Comparison of ENCODE assay signal across 16 mouse cellular contexts in genomic region chr8:61203035-61203826, GRCm38 (mm10).
"Had no signal": no experiment of that assay in that cellular context is flagged by ENCODE, and none has a peak within 500 bp of the region (broad histone marks: within the 10 kb centered on the region; RNA-seq: fewer than 3 reads in every experiment).

No protein-coding gene starts in this region.

- ATAC-seq: midbrain, embryonic 16.5 days had no signal

- H3K4me1 ChIP-seq: liver, embryonic 15.5 days; neural tube, embryonic 13.5 days; stomach, embryonic 15.5 days had no signal

- H3K27ac ChIP-seq: kidney, postnatal 0 days; layer of hippocampus, adult 2 months; liver, embryonic 15.5 days; macrophage; neural tube, embryonic 13.5 days; stomach, embryonic 15.5 days had no signal

- DNase-seq: kidney, adult 11 months; kidney, adult 9 months; kidney, postnatal 4 days; left cerebral cortex, postnatal 4 days; retina, postnatal 1 day; thymus, postnatal 36 days had no signal

- H3K9me3 ChIP-seq: liver, embryonic 15.5 days; neural tube, embryonic 13.5 days; stomach, embryonic 15.5 days had no signal

- H3K4me2 ChIP-seq: liver, embryonic 11.5 days; liver, embryonic 15.5 days; midbrain, embryonic 11.5 days; neural tube, embryonic 13.5 days; stomach, embryonic 15.5 days had no signal

- H3K4me3 ChIP-seq: layer of hippocampus, adult 2 months; liver, embryonic 15.5 days; megakaryocyte, embryonic 14.5 days; neural tube, embryonic 13.5 days; stomach, embryonic 15.5 days had no signal

- H3K36me3 ChIP-seq: liver, embryonic 15.5 days; neural tube, embryonic 13.5 days; stomach, embryonic 15.5 days had no signal

- H3K27me3 ChIP-seq: liver, embryonic 15.5 days; neural tube, embryonic 13.5 days; stomach, embryonic 15.5 days had no signal

- H3K9ac ChIP-seq: liver, embryonic 15.5 days; neural tube, embryonic 13.5 days; stomach, embryonic 15.5 days had no signal
